Mouse (Mus musculus): Measurements from ENCODE around the gene B3galnt1.

DNA sequence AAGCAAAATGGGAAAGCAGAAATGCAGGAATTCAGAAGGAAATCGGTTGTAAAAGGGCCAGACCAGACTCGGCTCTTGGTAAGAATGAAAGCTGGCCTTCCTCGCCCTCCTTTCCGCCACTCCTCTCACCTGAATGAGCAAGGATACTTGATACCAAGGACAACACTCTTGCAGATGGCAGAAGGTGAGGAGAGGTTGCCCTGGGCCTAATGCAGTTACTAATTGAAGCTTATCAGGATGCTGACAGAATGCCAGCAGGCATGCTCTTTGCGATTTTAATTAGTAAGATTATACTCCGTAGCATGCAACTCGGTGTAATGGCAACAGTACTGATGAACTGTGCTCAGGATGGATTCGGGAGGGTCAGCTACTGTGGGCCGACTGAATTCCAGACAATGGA is 67.2 kb downstream of the B3galnt1 start:
- TF ChIP-seq USF1 (IDR thresholded peaks at IDR 0.05; ENCODE audit: low read depth, low read length) (no peak), BHLHE40 (IDR thresholded peaks at IDR 0.05; ENCODE audit: low read depth, low read length) (no peak), MYC (IDR thresholded peaks at IDR 0.05; ENCODE audit: low read depth, low read length) (no peak), CTCF (conservative IDR thresholded peaks at IDR 0.05 in 1 of 2, IDR thresholded peaks at IDR 0.05 in 1 of 2; ENCODE audit: low read depth in 2 of 2, low read length in 2 of 2) (no peak), USF2 (conservative IDR thresholded peaks at IDR 0.05; ENCODE audit: low read depth, low read length) (no peak), ZC3H11A (IDR thresholded peaks at IDR 0.05; ENCODE audit: low read depth, low read length) (no peak), RAD21 (IDR thresholded peaks at IDR 0.05; ENCODE audit: low read depth, low read length) (no peak), E2F4 (IDR thresholded peaks at IDR 0.05; ENCODE audit: insufficient replicate concordance, low read depth, low read length) (no peak), ZNF384 (IDR thresholded peaks at IDR 0.05; ENCODE audit: low read depth, low read length) (no peak), POLR2A (IDR thresholded peaks at IDR 0.05; ENCODE audit: low read depth, low read length) (no peak)
